Mouse (Mus musculus) intestine, postnatal 0 days (tissue): ENCODE results near the gene BC053393. TPM values are rescaled to one million over a fixed set of nuclear protein-coding genes. Genes with fewer than 3 reads are reported as not detected.
"Not testable (repeated sequence)": the region's sequence is repeated elsewhere in the genome, so short reads cannot be mapped to it uniquely, and the experiment has no call there.

ENCODE experiments used
- ATAC-seq: fragments of 200-750 bp; cut with Nextera tagmentation; 2 replicates; pipeline ENCODE4 v1.8.0; 2017; ENCODE audit warnings: mild to moderate bottlenecking, moderate TSS enrichment, moderate library complexity
- H3K27ac ChIP-seq: fragments of 300-500 bp; sonication (generic); 2 replicates; pipeline ENCODE4 v1.5.1; 2014; ENCODE audit warnings: mild to moderate bottlenecking, low read depth, low read length, moderate library complexity
- H3K27me3 ChIP-seq: fragments of 300-500 bp; sonication (generic); replicated peaks from 2 replicates; pipeline ENCODE4 v1.6.1; 2014; ENCODE audit warnings: low read length, mixed read lengths; ENCODE audit not compliant: control insufficient read depth, insufficient read depth
- H3K36me3 ChIP-seq: fragments of 300-500 bp; sonication (generic); 2 replicates; pipeline ENCODE4 v1.6.1; 2014; ENCODE audit warnings: mild to moderate bottlenecking, moderate library complexity; ENCODE audit not compliant: control insufficient read depth, insufficient read depth
- H3K4me1 ChIP-seq: fragments of 300-500 bp; sonication (generic); replicated peaks from 2 replicates; pipeline ENCODE4 v1.6.1; 2014; ENCODE audit warnings: antibody characterized with exemption, low read length, mixed read lengths; ENCODE audit not compliant: control insufficient read depth, insufficient read depth
- H3K4me2 ChIP-seq: fragments of 300-500 bp; sonication (generic); replicated peaks from 2 replicates; pipeline ENCODE4 v1.6.1; 2014; ENCODE audit warnings: low read depth, mild to moderate bottlenecking, moderate library complexity
- H3K4me3 ChIP-seq: fragments of 300-500 bp; sonication (generic); 2 replicates; pipeline ENCODE4 v1.5.1; 2014; ENCODE audit warnings: low read depth, low read length
- H3K9ac ChIP-seq: fragments of 300-500 bp; sonication (generic); 2 replicates; pipeline ENCODE4 v1.6.1; 2014; ENCODE audit warnings: mild to moderate bottlenecking, low read depth, low read length
- H3K9me3 ChIP-seq: fragments of 300-500 bp; sonication (generic); 2 replicates; pipeline ENCODE4 v1.6.1; 2016; ENCODE audit warnings: mixed run types; ENCODE audit not compliant: control insufficient read depth
- CTCF ChIP-seq: sonication (generic); IDR thresholded peaks from 2 replicates; pipeline ENCODE4 v1.5.1; 2016; ENCODE audit warnings: low read depth, mild to moderate bottlenecking, control low read depth, antibody characterized with exemption, moderate library complexity
- WGBS: fragments of 180-500 bp; shearing (Covaris S2); extraction: QIAGEN DNeasy Blood & Tissue Kit; methylation state at CpG from one replicate; pipeline ENCODE4 v1.1.7; 2014; 5-methylcytosine and 5-hydroxymethylcytosine counted together
- polyA plus RNA-seq: library from polyadenylated mRNA; unstranded; fragments of >200 nt; fragmentation: Nextera tagmentation; extraction: Ambion mirVana; gene quantifications from 2 replicates; pipeline ENCODE4 v1.2.1, GENCODE M21; 2015

The BC053393 gene
- polyA plus RNA-seq, 1 experiment from 2014 or later, result not detected

GRCm38 (mm10) chr11:46582741-46583140, 11.4 kb downstream of the BC053393 start:
- Histone ChIP-seq H3K27me3 (no peaks in the 10 kb centered on the region), H3K9me3 (no peaks in the 10 kb centered on the region), H3K36me3 (no peaks in the 10 kb centered on the region), H3K4me3 (no peak overlapping the region), H3K9ac (no peak overlapping the region), H3K4me1 (no peaks in the 10 kb centered on the region), H3K4me2 (no peak overlapping the region), H3K27ac (no peak overlapping the region)
- no peak for TF ChIP-seq CTCF
- no peak for ATAC-seq
- 56% methylated on average over 5 of the region's 5 CpGs for WGBS

GRCm38 (mm10) chr11:46592416-46592815, 21.1 kb downstream of the BC053393 start:
- Histone ChIP-seq H3K9ac (no peak overlapping the region), H3K4me1 (no peaks in the 10 kb centered on the region), H3K4me2 (no peak overlapping the region), H3K27ac (no peak overlapping the region), H3K4me3 (no peak overlapping the region), H3K36me3 (no peaks in the 10 kb centered on the region), H3K9me3 (no peaks in the 10 kb centered on the region), H3K27me3 (no peaks in the 10 kb centered on the region)
- WGBS, result 87% methylated on average over 2 of the region's 2 CpGs
- no peak for ATAC-seq
- no peak for TF ChIP-seq CTCF

DNA sequence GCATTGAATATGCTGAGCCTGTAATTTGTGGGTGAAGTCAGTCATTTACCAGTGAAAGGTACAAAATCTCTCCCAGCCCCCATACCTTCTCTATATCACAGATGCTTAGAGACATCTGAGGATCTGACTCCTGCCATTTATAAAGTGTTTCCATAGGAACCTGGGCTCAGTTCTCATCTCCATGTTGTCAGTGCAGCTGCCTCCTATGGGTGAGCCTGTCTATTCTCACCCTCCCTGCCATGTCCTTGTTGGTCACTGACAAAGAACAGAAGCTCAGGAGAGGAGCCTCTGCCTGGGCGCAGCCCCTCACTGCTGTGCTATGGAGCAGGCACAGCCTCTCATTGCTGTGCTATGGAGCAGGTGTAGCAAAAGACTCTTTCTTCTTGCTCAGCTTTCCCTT, 48.6 kb downstream of the BC053393 start:
- Histone ChIP-seq H3K9me3 (no peaks in the 10 kb centered on the region), H3K27ac (no peak overlapping the region), H3K4me2 (no peak overlapping the region), H3K36me3 (no peaks in the 10 kb centered on the region), H3K4me1 (no peaks in the 10 kb centered on the region), H3K27me3 (no peaks in the 10 kb centered on the region), H3K4me3 (no peak overlapping the region), H3K9ac (no peak overlapping the region)
- 77% methylated on average over 1 of the region's 1 CpGs for WGBS
- no peak for ATAC-seq
- no peak for TF ChIP-seq CTCF

DNA sequence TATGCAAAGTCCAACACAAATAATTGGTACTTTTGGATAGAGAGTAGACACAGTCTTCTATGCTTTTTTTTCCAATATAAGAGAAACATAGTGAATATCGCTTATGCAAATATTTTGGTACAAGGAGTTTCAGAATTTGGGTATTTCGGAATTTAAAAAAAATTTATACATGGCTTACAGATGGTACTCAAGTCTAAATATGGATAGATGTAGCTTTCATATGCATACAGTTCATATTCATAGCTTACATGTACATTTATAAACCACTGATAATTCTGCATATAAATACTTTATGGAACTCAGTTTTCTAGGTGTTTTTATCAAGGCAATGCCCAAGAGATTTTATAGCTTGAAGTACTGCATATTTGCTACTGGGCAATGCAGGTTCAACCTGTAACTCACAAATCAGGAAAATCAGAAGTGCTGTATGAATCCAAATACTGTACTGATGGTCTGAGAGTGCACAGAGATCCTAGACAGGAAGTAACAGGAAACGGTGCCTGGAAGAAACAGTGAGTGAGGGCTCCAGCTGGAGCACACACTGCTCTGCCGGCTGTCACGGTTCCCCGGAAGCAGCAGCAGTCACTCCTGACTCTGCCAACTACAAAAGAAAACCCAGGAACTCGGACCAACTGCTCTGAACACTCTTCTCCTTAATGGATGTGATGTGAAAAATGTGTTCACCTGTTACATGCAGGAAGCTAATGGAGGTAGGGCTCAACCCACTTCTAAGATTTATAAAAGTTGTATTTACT, 49.3 kb downstream of the BC053393 start:
- no peaks in the 10 kb centered on the region for H3K4me1 ChIP-seq
- H3K9me3 ChIP-seq, result no peaks in the 10 kb centered on the region
- H3K27ac ChIP-seq, result no peak overlapping the region
- H3K4me3 ChIP-seq, result no peak overlapping the region
- no peak for TF ChIP-seq CTCF
- H3K4me2 ChIP-seq, result no peak overlapping the region
- WGBS, result 55% methylated on average over 7 of the region's 7 CpGs
- H3K9ac ChIP-seq, result no peak overlapping the region
- no peaks in the 10 kb centered on the region for H3K36me3 ChIP-seq
- H3K27me3 ChIP-seq, result no peaks in the 10 kb centered on the region
- ATAC-seq, result no peak

- 54% methylated on average over 2 of the region's 2 CpGs for WGBS
- TF ChIP-seq CTCF, result no peak
These were observed 58.0 kb downstream of the BC053393 start, which contains the start of gene Dppa1 for GRCm38 (mm10) chr11:46629211-46629795. Gene Dppa1, minus strand, starts transcription at chr11:46629261.

GRCm38 (mm10) chr11:46631635-46632034, 60.3 kb downstream of the BC053393 start:
- Histone ChIP-seq H3K4me2 (no peak overlapping the region), H3K27me3 (no peaks in the 10 kb centered on the region), H3K4me1 (no peaks in the 10 kb centered on the region), H3K27ac (no peak overlapping the region), H3K36me3 (no peaks in the 10 kb centered on the region), H3K9me3 (no peaks in the 10 kb centered on the region), H3K4me3 (no peak overlapping the region), H3K9ac (no peak overlapping the region)
- peak; percentile 70 for TF ChIP-seq CTCF
- 25% methylated on average over 3 of the region's 3 CpGs for WGBS
- no peak for ATAC-seq

More at GRCm38 (mm10) chr11:46629211-46629795, 58.0 kb downstream of the BC053393 start, which contains the start of gene Dppa1:
- Histone ChIP-seq H3K36me3 (no peaks in the 10 kb centered on the region), H3K9me3 (no peaks in the 10 kb centered on the region), H3K9ac (no peak within 1 kb of the TSS), H3K27me3 (no peaks in the 10 kb centered on the region), H3K4me1 (no peaks in the 10 kb centered on the region), H3K4me3 (no peak within 1 kb of the TSS), H3K27ac (no peak within 1 kb of the TSS), H3K4me2 (no peak within 1 kb of the TSS)
- no peak for ATAC-seq

GRCm38 (mm10) chr11:46635516-46635915, 64.2 kb downstream of the BC053393 start:
- H3K9ac ChIP-seq, H3K36me3 ChIP-seq: not testable (repeated sequence)

More at GRCm38 (mm10) chr11:46635516-46635915, 64.2 kb downstream of the BC053393 start:
- not testable (repeated sequence) for H3K27ac ChIP-seq, H3K4me1 ChIP-seq, H3K4me3 ChIP-seq, ATAC-seq, H3K4me2 ChIP-seq, H3K27me3 ChIP-seq, H3K9me3 ChIP-seq
- WGBS, result 79% methylated on average over 4 of the region's 4 CpGs
